Mouse (Mus musculus) heart, embryonic 12.5 days (tissue): Measurements from ENCODE around the gene Gpr119. TPM values are rescaled to one million over a fixed set of nuclear protein-coding genes. Genes with fewer than 3 reads are reported as not detected.

Experiments used
- ATAC-seq: fragments of 200-750 bp; cut with Nextera tagmentation; 2 replicates; pipeline ENCODE4 v1.8.0; 2017; ENCODE audit warnings: moderate TSS enrichment, moderate library complexity; ENCODE audit not compliant: insufficient number of reproducible peaks, low FRiP score
- H3K27ac ChIP-seq: fragments of 300-500 bp; sonication (generic); 2 replicates; pipeline ENCODE4 v1.5.1; 2016; ENCODE audit warnings: mild to moderate bottlenecking, moderate library complexity; ENCODE audit not compliant: poor library complexity, severe bottlenecking
- H3K27me3 ChIP-seq: fragments of 300-500 bp; sonication (generic); replicated peaks from 2 replicates; pipeline ENCODE4 v1.6.1; 2016; ENCODE audit warnings: mild to moderate bottlenecking, moderate library complexity
- H3K36me3 ChIP-seq: fragments of 300-500 bp; sonication (generic); 2 replicates; pipeline ENCODE4 v1.6.1; 2016; ENCODE audit warnings: mild to moderate bottlenecking, moderate library complexity
- H3K4me1 ChIP-seq: fragments of 300-500 bp; sonication (generic); replicated peaks from 2 replicates; pipeline ENCODE4 v1.6.1; 2016; ENCODE audit warnings: mild to moderate bottlenecking
- H3K4me2 ChIP-seq: fragments of 300-500 bp; sonication (generic); 2 replicates; pipeline ENCODE4 v1.6.1; 2016; ENCODE audit warnings: mild to moderate bottlenecking, moderate library complexity
- H3K4me3 ChIP-seq: fragments of 300-500 bp; sonication (generic); 2 replicates; pipeline ENCODE4 v1.5.1; 2016; ENCODE audit warnings: mild to moderate bottlenecking
- H3K9ac ChIP-seq: fragments of 300-500 bp; sonication (generic); 2 replicates; pipeline ENCODE4 v1.6.1; 2016; ENCODE audit warnings: mild to moderate bottlenecking, moderate library complexity
- H3K9me3 ChIP-seq: fragments of 300-500 bp; sonication (generic); replicated peaks from 2 replicates; pipeline ENCODE4 v1.6.1; 2016; ENCODE audit warnings: mild to moderate bottlenecking, moderate library complexity
- WGBS: fragments of 180-500 bp; shearing (Covaris S2); methylation state at CpG from one replicate; pipeline ENCODE4 v1.1.7; 2016; 5-methylcytosine and 5-hydroxymethylcytosine counted together
- microRNA-seq: library from miRNA; unstranded; fragments of <30 nt; microRNA quantifications from one replicate; pipeline ENCODE4, GENCODE M21; 2017
- polyA plus RNA-seq: library from polyadenylated mRNA; unstranded; fragments of >200 nt; fragmentation: Nextera tagmentation; extraction: Ambion mirVana; gene quantifications from 2 replicates; pipeline ENCODE4 v1.2.1, GENCODE M21; 2016

Gene Gpr119
- polyA plus RNA-seq, 1 experiment from 2014 or later, result not detected

DNA sequence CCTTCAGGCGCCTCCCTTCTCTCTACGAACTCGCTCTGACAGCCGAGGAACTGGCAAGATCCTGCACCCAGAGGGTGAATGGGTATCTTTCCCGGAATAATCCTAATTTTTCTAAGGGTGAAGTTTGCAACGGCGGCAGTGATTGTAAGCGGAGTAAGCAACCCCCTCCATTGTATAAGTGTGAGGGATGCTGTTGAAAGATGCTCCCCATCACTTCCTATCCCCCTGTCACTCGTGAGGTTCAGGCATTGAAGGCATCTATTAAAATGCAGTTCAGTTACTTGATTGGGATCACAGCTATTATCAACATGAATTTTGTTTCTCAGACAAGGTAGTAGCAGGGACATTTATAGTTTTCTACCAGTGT is 50.2 kb downstream of the Gpr119 start:
- WGBS, result 19% methylated on average over 9 of the region's 9 CpGs
- Histone ChIP-seq H3K4me2 (peak overlapping the region; percentile 68), H3K4me1 (no peaks in the 10 kb centered on the region), H3K27ac (no peak overlapping the region; the same call in 1 of the 2 replicates), H3K36me3 (no peaks in the 10 kb centered on the region), H3K27me3 (no peaks in the 10 kb centered on the region), H3K9me3 (no peaks in the 10 kb centered on the region), H3K4me3 (peak overlapping the region; percentile 79), H3K9ac (peak overlapping the region; percentile 65)
- ATAC-seq, result no peak

DNA sequence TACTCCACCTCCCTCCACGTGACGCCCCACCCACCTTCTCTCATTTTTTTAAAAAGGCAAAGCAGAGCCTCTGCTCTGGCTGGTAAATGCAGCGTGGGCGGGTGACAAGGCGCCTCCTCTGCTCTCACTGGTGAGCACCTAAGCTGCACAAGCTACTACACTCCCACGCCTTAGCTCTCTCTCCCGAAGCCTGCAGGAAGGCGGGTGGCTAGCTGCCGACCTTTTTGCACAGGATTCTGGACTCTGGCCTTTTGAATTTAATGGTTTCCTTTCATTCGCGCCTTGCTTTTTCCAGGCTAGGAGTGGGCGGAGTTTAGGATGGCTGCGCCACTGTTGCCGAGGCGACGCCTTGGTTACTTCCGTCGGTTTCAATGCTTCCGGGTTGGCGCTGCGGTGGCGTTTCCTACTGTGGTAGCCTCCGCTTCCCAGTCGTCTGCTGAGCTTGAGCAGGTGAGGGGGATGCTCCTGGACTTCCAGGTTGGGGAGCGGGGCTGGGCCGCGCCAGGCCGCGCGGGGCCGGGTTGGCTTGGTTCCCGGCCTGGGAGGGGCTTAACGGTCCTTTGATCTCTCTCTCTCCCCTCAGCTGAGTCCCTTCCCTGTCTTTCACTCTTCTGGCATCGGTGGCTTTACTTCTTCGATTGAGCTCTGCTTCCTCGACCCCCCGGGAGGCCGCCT is 50.8 kb downstream of the Gpr119 start, which contains the start of gene Slc25a14:
Slc25a14 (plus strand) TSS at position 35 of the 675 bp plus-strand sequence.
- Histone ChIP-seq H3K36me3 (no peaks in the 10 kb centered on the region), H3K27me3 (no peaks in the 10 kb centered on the region), H3K27ac (peak within 1 kb of the TSS; percentile 79), H3K9ac (peak within 1 kb of the TSS; percentile 65), H3K4me3 (peak within 1 kb of the TSS; percentile 79), H3K4me1 (no peaks in the 10 kb centered on the region), H3K4me2 (peak within 1 kb of the TSS; percentile 68), H3K9me3 (no peaks in the 10 kb centered on the region)
- peak; percentile 87 for ATAC-seq
- 16% methylated on average over 37 of the region's 38 CpGs for WGBS

DNA sequence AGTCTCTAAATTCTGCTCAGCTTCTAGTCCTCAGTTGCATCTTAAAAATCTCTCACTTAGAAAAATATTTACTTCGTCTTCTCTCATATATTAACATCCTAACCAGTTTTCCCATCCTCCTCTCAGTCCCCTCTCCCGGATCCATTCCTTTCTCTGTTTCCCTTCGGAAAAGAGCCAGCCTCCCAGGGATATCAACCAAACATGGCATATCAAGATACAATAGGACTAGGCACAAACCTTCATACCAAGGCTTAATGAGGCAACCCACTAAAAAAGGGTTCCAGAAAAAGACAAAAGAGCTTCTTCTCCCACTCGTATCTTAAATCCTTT is 51.3 kb downstream of the Gpr119 start:
- peak overlapping the region; percentile 79 for H3K4me3 ChIP-seq
- H3K9me3 ChIP-seq, result no peaks in the 10 kb centered on the region
- peak overlapping the region; percentile 65 for H3K9ac ChIP-seq
- peak overlapping the region; percentile 79 for H3K27ac ChIP-seq
- ATAC-seq, result no peak
- 13% methylated on average over 4 of the region's 4 CpGs for WGBS
- no peaks in the 10 kb centered on the region for H3K36me3 ChIP-seq
- peak overlapping the region; percentile 68 for H3K4me2 ChIP-seq
- no peaks in the 10 kb centered on the region for H3K27me3 ChIP-seq
- H3K4me1 ChIP-seq, result no peaks in the 10 kb centered on the region

Small RNA genes lying within 50 kb of the gene (microRNA-seq; reads per million reads assigned to microRNA genes)
- not detected for gene Gm27828

Other genes starting within 250 kb of the Gpr119 start
- gene Elf4, start 211.3 kb downstream of the Gpr119 start, polyA plus RNA-seq, result 17.0 and 18.7 TPM in 2 replicates
- gene Aifm1, start 160.9 kb downstream of the Gpr119 start, polyA plus RNA-seq, result 111 TPM in 2 replicates
- gene Rab33a, start 155.2 kb downstream of the Gpr119 start, polyA plus RNA-seq, result 5.7 and 6.5 TPM in 2 replicates
- 7.2 TPM in 2 replicates for gene Zfp280c, start 80.0 kb downstream of the Gpr119 start, polyA plus RNA-seq
- 9.5 and 9.9 TPM in 2 replicates for gene Slc25a14, start 51.1 kb downstream of the Gpr119 start, polyA plus RNA-seq
- gene Rbmx2, start 20.5 kb upstream of the Gpr119 start, polyA plus RNA-seq, result 17.0 and 17.8 TPM in 2 replicates
- gene Gm595, start 203.2 kb upstream of the Gpr119 start, polyA plus RNA-seq, result not detected in 2 replicates